Mouse (Mus musculus): ENCODE measurements around the gene Abcb11.
"Not testable (repeated sequence)": the region's sequence is repeated elsewhere in the genome, so short reads cannot be mapped to it uniquely, and the experiment has no call there.

Abcb11 gene

GRCm38 (mm10) chr2:69342496-69343221, at the start of gene Abcb11:
TSS of gene Abcb11 (minus strand) at chr2:69342616.
- no peak for ATAC-seq (ENCODE audit: insufficient number of reproducible peaks, low FRiP score, low TSS enrichment)

GRCm38 (mm10) chr2:69386118-69386871, 43.9 kb upstream of the Abcb11 start:
- no peak for ATAC-seq (ENCODE audit: insufficient number of reproducible peaks, low FRiP score, low TSS enrichment)

GRCm38 (mm10) chr2:69382838-69383237, 40.4 kb upstream of the Abcb11 start:
- no peak for ATAC-seq (ENCODE audit: insufficient number of reproducible peaks, low FRiP score, low TSS enrichment)

DNA sequence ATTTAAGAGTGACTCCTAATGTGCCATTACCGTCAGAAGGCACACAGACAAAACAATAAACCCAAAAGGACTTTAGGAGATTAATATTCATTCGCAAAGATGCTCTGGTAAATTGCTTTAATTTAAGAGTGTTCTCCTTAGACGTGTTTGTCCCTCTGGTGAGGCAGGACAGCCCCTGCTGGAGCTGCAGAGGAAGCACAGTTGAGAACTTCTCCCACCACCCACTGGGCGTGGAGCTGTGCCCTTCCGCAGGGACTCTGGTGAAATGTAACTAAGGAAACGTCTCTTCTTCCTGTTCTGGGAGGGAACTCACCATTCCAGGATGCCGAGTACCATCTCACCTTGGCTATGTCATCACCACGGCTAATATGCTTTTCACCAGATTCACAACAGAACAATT, 39.3 kb upstream of the Abcb11 start:
- no peak for ATAC-seq (ENCODE audit: insufficient number of reproducible peaks, low FRiP score, low TSS enrichment)

- no peak for ATAC-seq (ENCODE audit: insufficient number of reproducible peaks, low FRiP score, low TSS enrichment)
These were observed 37.9 kb upstream of the Abcb11 start, which contains the start of gene Dhrs9 for GRCm38 (mm10) chr2:69380281-69380680. TSS of gene Dhrs9 (plus strand) at chr2:69380445.

GRCm38 (mm10) chr2:69379801-69380200, 37.4 kb upstream of the Abcb11 start:
- ATAC-seq (ENCODE audit: insufficient number of reproducible peaks, low FRiP score, low TSS enrichment): no peak

GRCm38 (mm10) chr2:69376780-69377179, 34.4 kb upstream of the Abcb11 start:
- no peak for ATAC-seq (ENCODE audit: insufficient number of reproducible peaks, low FRiP score, low TSS enrichment)

DNA sequence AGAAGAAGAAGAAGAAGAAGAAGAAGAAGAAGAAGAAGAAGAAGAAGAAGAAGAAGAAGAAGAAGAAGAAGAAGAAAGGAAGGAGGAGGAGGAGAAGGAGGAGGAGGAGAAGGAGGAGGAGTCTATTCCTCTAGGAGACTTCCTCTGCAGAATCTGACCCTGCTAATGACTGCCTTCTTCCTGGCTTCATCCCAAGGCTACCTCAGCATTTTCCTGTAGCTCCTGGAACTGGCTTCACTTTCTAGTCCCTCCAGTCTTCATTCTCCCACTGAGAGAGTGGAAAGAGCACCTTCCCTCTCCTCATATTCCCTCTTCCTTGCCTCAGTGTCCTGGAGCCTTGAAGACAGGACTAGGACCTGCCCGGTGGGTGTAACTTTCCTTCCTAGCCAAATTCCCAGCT, 22.9 kb upstream of the Abcb11 start:
- ATAC-seq (ENCODE audit: insufficient number of reproducible peaks, low FRiP score, low TSS enrichment): no peak

- ATAC-seq (ENCODE audit: insufficient number of reproducible peaks, low FRiP score, low TSS enrichment): no peak
These were observed 22.4 kb upstream of the Abcb11 start for GRCm38 (mm10) chr2:69364831-69365230.

- peak; percentile 100 for ATAC-seq (ENCODE audit: insufficient number of reproducible peaks, low FRiP score, low TSS enrichment)
These were observed 13.0 kb upstream of the Abcb11 start for GRCm38 (mm10) chr2:69355402-69355801.

DNA sequence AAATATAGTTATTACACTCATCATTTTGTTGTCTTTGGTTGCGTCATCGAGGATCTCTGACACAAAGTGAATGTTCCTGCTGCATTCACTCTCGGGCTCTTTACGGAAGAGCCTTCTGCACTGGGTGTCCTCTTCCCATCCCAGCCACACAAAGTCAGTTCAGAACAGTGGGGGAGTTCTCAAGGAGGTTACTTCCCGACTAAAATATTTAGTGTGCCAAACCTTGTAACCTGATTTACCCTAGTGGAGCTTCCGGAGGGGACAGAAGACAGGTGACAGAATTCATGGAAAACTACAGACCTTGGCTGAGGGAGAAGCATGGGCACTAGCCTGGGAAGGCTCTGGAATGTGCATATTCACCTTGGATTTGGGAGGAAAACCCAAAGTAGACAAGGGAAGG, 910 bp downstream of the Abcb11 start:
- no peak for ATAC-seq (ENCODE audit: insufficient number of reproducible peaks, low FRiP score, low TSS enrichment)

DNA sequence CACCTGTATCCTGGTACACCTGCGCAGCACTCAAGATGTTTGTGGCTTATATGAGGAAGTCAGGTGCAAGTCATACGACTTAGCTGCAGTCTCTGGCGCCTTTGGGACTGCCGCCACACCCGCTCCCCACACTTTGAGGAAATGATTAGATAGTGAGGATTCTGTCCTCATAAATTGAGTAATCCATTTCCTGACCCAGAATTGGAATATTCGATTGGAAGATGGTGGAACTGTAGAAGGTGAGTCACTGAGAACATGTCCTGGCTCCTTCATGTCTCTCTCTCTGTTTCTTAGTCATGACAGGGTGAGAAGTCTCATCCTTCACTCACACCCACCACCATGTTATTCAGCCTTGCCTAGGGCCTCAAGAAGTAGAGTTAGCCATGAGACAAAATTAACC, 10.9 kb downstream of the Abcb11 start:
- ATAC-seq (ENCODE audit: insufficient number of reproducible peaks, low FRiP score, low TSS enrichment): not testable (repeated sequence)

- ATAC-seq (ENCODE audit: insufficient number of reproducible peaks, low FRiP score, low TSS enrichment): no peak
These were observed 13.8 kb downstream of the Abcb11 start for GRCm38 (mm10) chr2:69328509-69329163.

GRCm38 (mm10) chr2:69324881-69325660, 17.3 kb downstream of the Abcb11 start:
- ATAC-seq (ENCODE audit: insufficient number of reproducible peaks, low FRiP score, low TSS enrichment): no peak

DNA sequence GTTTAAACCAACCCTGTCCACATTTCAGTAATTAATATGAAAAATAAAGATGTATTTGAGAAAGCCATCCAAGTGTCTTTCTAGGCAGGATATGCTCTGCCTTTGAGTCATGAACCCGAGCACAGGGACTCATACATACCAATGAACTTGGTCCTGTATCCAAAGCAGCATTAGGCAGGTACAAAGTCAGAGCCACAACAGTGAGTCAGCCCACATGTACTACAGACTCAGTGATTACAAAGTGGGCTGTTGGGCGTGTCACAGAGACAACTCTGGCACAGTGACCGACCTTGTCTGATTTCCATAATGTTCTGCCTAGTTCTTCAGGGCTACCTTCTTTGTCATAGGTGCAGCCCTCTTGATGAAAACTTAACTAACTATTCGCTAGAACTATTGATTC, 19.4 kb downstream of the Abcb11 start:
- no peak for ATAC-seq (ENCODE audit: insufficient number of reproducible peaks, low FRiP score, low TSS enrichment)

GRCm38 (mm10) chr2:69321457-69321856, 21.0 kb downstream of the Abcb11 start:
- ATAC-seq (ENCODE audit: insufficient number of reproducible peaks, low FRiP score, low TSS enrichment): no peak

DNA sequence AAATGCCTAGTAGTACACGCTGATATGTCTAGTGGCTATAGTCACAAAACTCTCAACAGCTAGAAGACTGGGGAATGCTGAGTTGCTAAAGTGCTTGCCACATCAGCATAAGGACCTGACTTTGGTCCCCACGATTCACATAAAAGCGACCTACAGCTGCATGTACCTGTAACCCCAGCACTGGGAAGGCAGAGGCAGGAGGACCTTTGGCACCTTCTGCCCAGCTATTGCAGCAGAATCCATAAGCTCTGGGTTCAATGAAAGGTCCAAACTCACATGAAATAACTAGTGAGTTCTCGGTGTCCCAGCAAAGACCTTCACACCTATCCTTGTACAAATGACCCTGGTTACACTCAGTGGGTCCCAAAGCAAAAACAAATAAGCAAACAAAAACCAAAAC, 31.1 kb downstream of the Abcb11 start:
- ATAC-seq (ENCODE audit: insufficient number of reproducible peaks, low FRiP score, low TSS enrichment): no peak

DNA sequence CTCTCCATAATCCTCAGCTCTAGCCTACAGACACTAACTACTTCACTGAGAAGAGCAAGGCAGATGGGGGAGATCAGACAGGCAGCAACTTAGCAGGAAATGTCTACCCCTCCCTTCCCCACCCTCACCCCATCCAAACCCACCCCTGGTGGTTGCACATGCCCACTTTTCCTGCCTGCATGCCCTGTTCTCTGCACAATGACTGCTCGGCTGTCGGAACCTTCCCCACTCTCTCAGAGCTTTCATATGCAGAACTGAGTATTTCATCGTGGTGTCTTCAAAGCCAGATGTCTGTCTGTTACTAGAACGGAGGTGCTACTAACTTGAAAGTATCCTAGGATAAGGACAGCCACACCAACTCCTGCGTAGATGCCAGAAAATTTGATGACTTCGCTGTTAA, 34.3 kb downstream of the Abcb11 start:
- no peak for ATAC-seq (ENCODE audit: insufficient number of reproducible peaks, low FRiP score, low TSS enrichment)

DNA sequence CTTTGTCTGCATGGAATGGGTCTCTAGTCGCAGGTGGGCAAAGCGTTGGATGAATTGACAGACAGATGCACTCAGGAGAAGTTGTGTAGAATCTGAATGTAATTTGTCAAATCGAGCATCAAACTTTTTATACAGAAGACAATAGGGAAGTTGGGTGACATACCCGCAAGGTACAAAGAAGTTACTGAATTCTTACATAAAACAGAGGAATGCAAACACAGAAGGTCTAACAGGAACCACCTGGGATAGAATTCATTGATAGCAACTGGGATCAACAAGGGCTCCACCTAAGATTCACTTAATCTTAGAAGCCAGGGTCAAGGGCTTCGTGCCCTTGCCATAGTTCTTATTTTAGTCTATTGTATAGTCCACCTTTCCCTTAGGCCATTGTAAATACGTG, 41.8 kb downstream of the Abcb11 start:
- ATAC-seq (ENCODE audit: insufficient number of reproducible peaks, low FRiP score, low TSS enrichment): not testable (repeated sequence)

GRCm38 (mm10) chr2:69294508-69294907, 47.9 kb downstream of the Abcb11 start:
- ATAC-seq (ENCODE audit: insufficient number of reproducible peaks, low FRiP score, low TSS enrichment): no peak

All from cerebellum, adult (tissue).